Mouse (Mus musculus) large intestine, adult 2 months (tissue): Measurements from ENCODE around the gene Tmem82. TPM values are rescaled to one million over a fixed set of nuclear protein-coding genes. Genes with fewer than 3 reads are reported as not detected.

Experiments used
- DNase-seq: peaks from one replicate; pipeline ENCODE4 v3.0.0-alpha.2; 2012; ENCODE audit warnings: low read depth, low spot score
- WGBS: fragments of 180-500 bp; shearing (Covaris S2); methylation state at CpG from one replicate; pipeline ENCODE4 v1.1.7; 2018; 5-methylcytosine and 5-hydroxymethylcytosine counted together
- polyA plus RNA-seq: library from polyadenylated mRNA; depleted of rRNA; stranded (reverse); fragments of >200 nt; gene quantifications from 2 replicates; pipeline ENCODE4 v1.2.3, GENCODE M21; 2012

Gene Tmem82
- polyA plus RNA-seq, 1 experiment = 37.3 TPM

- DNase-seq = no peak
- 38% methylated on average over 7 of the region's 7 CpGs for WGBS
Measured at GRCm38 (mm10) chr4:141643118-141643855, 24.9 kb upstream of the Tmem82 start.

GRCm38 (mm10) chr4:141641961-141642811 is 23.8 kb upstream of the Tmem82 start:
- 82% methylated on average over 25 of the region's 25 CpGs for WGBS
- no peak for DNase-seq

DNA sequence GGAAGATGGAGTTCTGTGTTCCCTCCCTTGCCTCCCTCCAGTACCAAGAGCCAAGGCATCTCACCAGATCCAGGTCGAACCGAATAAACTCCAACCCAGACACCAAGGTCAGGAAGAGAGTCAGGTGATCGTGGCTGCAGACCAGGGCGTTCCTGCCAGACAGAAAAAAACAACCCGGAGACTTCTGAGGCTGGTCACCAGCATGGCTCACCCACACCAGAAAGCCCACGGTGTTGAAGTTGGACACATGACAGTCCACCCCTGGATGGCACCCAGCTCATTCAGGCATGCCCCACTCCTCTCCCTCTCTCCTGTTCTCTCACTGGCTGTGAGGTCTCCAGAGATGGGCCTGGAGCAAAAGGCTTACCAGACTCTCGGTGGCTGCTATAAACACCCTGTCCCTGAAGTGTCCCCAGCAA is 22.9 kb upstream of the Tmem82 start:
- DNase-seq = no peak
- WGBS = 84% methylated on average over 7 of the region's 7 CpGs

- 75% methylated on average over 11 of the region's 11 CpGs for WGBS
- DNase-seq = no peak
Measured at GRCm38 (mm10) chr4:141639474-141639873, 21.0 kb upstream of the Tmem82 start.

- 97% methylated on average over 5 of the region's 5 CpGs for WGBS
- no peak for DNase-seq
Measured at GRCm38 (mm10) chr4:141636693-141637092, 18.3 kb upstream of the Tmem82 start.

DNA sequence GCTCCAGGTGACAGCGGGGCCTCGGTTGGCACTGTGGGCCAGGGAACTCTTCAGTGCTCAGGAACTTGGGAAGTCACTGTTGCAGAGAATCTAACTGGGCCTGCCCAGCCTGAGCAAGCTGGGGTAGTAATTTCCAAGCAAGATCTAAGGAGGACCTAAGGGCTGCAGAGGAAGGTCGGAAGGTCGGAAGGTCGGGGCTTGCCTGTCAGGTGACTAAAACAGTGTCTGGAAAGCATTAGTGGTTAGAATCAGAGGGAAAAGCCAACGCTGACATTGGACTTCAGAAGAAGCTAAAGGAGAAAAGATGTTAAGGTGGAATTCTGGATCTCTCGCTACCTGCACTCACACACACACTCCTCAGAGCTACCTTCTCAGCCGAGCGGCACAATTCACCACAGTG is 17.6 kb upstream of the Tmem82 start:
- WGBS = 82% methylated on average over 9 of the region's 9 CpGs
- no peak for DNase-seq

GRCm38 (mm10) chr4:141632111-141632873 is 13.9 kb upstream of the Tmem82 start:
- WGBS = 89% methylated on average over 21 of the region's 21 CpGs
- DNase-seq = no peak

- no peak for DNase-seq
- WGBS = 94% methylated on average over 20 of the region's 20 CpGs
Measured at GRCm38 (mm10) chr4:141631250-141631649, 12.8 kb upstream of the Tmem82 start.

DNA sequence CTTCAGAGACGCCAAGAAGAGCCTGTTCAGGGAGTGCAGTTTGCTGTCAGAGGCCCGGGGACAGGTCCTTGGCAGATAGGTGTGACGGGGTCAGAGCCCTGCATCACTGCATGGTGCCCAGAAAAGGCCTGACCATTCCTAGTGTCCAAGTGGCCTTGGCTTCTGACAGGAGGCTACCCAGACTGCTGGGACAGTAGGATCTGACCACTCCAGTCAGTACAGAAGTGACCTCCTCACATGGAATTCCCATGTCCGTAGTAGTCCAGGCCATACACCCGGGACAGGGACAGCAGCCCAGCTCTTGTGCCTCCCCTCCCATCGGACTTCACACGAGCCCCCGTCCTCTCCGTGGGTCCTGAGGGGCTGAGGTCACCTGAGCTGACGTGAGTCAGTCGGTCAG is 11.6 kb upstream of the Tmem82 start:
- WGBS = 90% methylated on average over 11 of the region's 11 CpGs
- DNase-seq = no peak

DNA sequence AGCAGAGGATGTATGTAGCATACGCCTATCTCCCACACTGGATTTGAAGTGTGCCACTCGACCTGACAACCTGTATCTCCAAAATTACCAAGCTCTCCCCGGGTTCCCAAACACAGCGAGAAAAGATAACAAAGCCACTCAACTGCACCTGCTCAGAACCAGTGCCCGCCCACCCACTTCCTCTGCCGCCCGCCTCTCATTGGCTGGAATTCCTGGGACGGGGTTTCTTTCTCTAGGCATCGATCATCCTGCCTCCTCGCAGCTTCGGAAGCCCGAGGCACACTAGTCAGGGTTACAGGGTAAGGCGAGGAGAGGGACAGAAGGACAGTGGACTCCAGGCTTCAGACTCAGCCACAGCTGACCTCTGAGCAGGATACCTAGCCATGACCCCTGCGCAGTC is 10.2 kb upstream of the Tmem82 start:
- DNase-seq = no peak
- WGBS = 86% methylated on average over 14 of the region's 14 CpGs

GRCm38 (mm10) chr4:141627502-141627901 is 9.1 kb upstream of the Tmem82 start:
- no peak for DNase-seq
- 93% methylated on average over 5 of the region's 5 CpGs for WGBS

DNA sequence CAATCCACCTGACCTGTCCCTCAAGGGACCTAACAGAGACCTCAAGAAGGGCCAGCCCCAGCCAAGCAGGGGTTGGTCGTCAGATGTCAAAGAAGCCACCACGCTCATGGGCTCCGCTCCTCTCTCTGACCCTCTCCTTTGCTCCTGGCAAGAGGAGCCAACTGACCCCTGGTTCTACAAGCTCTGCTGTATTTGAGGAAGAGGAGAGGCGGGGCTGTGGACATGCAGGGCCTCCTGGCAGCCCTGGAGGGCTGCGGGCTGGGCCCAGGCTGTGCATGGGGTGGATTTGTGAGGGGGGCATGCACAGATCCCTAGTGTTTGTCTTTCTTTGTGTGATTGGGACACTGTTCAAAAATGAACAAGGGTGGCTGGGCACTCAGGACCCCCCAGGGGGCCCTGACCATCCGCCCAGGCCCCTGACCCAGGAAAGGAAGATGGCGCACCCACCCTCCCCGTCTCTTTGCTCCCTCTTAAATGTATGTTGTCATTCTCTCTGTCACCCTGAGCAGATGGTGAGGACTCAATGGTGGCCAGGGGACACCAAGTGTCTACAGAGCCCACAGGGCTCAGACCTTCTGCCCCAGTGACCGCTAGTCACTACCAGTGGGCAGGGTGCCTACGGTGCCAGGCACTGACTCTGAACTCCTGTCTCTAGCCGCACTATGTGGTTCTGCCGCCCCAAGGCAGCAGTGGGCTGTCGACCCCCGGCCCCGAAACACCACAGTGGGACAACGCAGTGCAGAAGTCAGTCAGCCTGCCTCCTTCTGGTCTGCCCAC is 7.5 kb upstream of the Tmem82 start:
- WGBS = 91% methylated on average over 16 of the region's 16 CpGs
- no peak for DNase-seq

DNA sequence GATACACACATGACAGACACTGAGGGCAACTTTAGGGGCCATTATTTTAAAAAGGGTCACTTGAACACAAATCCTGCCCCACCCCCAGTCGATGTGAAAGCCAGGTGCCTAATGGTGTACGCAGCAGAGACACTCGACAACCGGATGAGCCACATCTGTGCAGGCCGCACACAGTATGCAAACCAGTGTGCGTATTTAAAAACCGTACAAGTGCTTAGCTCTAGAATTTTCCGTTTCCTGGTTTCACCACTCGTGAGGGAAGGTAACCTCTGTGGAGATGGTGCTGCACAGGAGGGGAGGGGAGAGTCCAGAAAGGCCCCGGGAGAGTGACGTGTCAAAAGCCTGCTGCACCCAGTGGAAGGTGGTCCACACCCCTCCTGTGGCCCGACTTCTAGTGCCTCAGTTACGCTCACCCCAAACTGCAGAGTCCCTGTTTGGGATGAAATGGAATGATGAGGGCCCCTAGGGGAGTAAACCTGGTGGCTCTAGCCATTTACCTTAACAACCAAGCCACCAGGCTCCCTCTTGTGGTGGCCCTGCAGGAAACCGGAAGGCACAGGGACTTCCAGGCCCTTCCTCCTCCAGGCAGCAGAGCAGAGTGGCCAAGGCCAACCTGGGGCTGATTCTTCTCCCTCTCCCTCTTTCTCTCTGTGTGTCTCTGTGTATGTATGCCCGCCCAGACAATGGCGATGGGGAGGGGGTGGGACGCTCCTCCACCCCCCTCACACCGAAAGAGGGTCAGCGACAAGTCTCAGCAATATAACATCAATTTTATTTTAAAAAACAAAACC is 6.7 kb upstream of the Tmem82 start:
- WGBS = 76% methylated on average over 19 of the region's 19 CpGs
- DNase-seq = no peak

- DNase-seq = no peak
- 79% methylated on average over 8 of the region's 8 CpGs for WGBS
Measured at GRCm38 (mm10) chr4:141624134-141624533, 5.7 kb upstream of the Tmem82 start.

DNA sequence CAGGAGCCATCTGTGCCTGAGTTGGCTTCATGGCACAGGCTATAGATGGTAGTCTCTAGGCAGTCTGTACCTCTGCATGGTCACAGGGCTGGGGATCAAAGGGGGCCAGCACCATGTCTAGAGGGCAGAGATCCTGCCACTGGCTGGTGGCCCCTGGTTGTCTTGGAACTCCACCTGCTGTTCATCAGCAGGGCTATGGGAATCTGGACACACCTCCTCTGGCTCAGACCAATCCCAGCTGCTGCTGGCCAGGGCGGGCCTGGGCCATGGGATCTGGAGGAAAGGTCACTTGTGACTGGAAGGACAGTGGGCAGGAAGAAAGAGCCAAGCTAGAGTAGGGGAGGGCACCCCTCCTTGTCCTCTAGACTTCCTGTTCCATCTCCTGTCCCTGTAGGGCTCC is 5.2 kb upstream of the Tmem82 start, which contains the start of gene Slc25a34:
Gene Slc25a34, minus strand, starts transcription at position 156 of the 400 bp plus-strand sequence.
- 0% methylated on average over 1 of the region's 1 CpGs for WGBS
- DNase-seq = no peak

GRCm38 (mm10) chr4:141623037-141623436 is 4.6 kb upstream of the Tmem82 start:
- 36% methylated on average over 11 of the region's 11 CpGs for WGBS
- DNase-seq = no peak

- no peak for DNase-seq
- 55% methylated on average over 5 of the region's 5 CpGs for WGBS
Measured at GRCm38 (mm10) chr4:141622580-141622979, 4.1 kb upstream of the Tmem82 start.

- 73% methylated on average over 8 of the region's 8 CpGs for WGBS
- DNase-seq = no peak
Measured at GRCm38 (mm10) chr4:141622091-141622490, 3.7 kb upstream of the Tmem82 start.

GRCm38 (mm10) chr4:141621297-141621696 is 2.9 kb upstream of the Tmem82 start:
- no peak for DNase-seq
- 89% methylated on average over 8 of the region's 8 CpGs for whole genome bisulfite sequencing
